In the genomic region with DNA sequence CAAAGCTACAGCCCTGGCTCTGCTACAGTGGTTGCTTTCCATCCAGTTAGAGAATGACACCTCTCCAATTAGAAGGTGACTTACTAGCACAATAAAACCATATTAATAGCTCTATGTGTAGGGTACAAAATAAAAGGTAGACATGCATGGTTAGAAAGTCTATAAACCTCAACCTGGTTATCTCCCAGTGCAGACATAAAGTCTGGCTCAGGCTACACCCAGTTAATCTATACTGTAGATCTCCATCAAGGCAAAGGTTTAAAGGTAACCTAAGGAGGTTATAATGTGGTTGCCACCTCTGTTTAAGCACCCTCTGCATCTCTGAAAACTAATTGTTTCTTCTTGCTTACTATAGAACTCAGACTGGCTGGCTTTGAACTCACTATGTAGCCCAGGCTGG, we compare ENCODE assay signal across 15 mouse cellular contexts.
"Had no signal": no experiment of that assay in that cellular context is flagged by ENCODE, and none has a peak within 500 bp of the region (broad histone marks: within the 10 kb centered on the region; RNA-seq: fewer than 3 reads in every experiment).

No protein-coding gene starts in this region.

- H3K4me2 ChIP-seq: lung, embryonic 14.5 days; midbrain, embryonic 11.5 days; midbrain, embryonic 15.5 days; neural tube, embryonic 13.5 days had no signal

- H3K27me3 ChIP-seq: megakaryocyte, embryonic 14.5 days; midbrain, embryonic 15.5 days; neural tube, embryonic 13.5 days had no signal

- ATAC-seq: intestine, postnatal 0 days; midbrain, embryonic 15.5 days had no signal

- H3K9ac ChIP-seq: lung, embryonic 14.5 days; midbrain, embryonic 15.5 days; neural tube, embryonic 13.5 days had no signal

- H3K4me3 ChIP-seq: layer of hippocampus, adult 2 months; limb, embryonic 10.5 days; megakaryocyte, embryonic 14.5 days; midbrain, embryonic 15.5 days; neural tube, embryonic 13.5 days had no signal

- H3K27ac ChIP-seq: layer of hippocampus, adult 2 months; limb, embryonic 10.5 days; macrophage; midbrain, embryonic 15.5 days; neural tube, embryonic 13.5 days had no signal

- H3K4me1 ChIP-seq: midbrain, embryonic 15.5 days had no signal

- DNase-seq: kidney, adult 9 months; kidney, postnatal 10 days; kidney, postnatal 4 days; lung, embryonic 14.5 days; lung, postnatal 14 days; right cerebral cortex, postnatal 14 days; thymus, postnatal 36 days had no signal

- H3K36me3 ChIP-seq: midbrain, embryonic 15.5 days had no signal

- H3K9me3 ChIP-seq: limb, embryonic 10.5 days; megakaryocyte, embryonic 14.5 days; midbrain, embryonic 15.5 days; neural tube, embryonic 13.5 days had no signal
